Mouse (Mus musculus): ENCODE measurements at regions not wholly inside any gene's neighbourhood (a gene's known extent, or its start where the extent isn't known, plus 50 kb on each side); places are given as distances from the start of the nearest gene placed in this dataset.

GRCm38 (mm10) chr17:14540269-14540975 lies 153.6 kb downstream of the Thbs2 start:
- TF ChIP-seq CTCF (IDR thresholded peaks at IDR 0.05; ENCODE audit: low read depth, low read length), result no peak
- TF ChIP-seq POLR2A (IDR thresholded peaks at IDR 0.05; ENCODE audit: insufficient read depth, low read length), result no peak
- no peak for TF ChIP-seq EP300 (IDR thresholded peaks at IDR 0.05; ENCODE audit: insufficient read depth, low read depth, low read length)

Data from ES-Bruce4 (cell line).